Mouse (Mus musculus) kidney, adult 2 months (tissue): ENCODE data around the gene Slc22a18.

Experiments
- CTCF ChIP-seq: fragments of 200-500 bp; conservative IDR thresholded peaks from 2 replicates; pipeline ENCODE4 v1.5.1; 2011; ENCODE audit warnings: low read depth, mild to moderate bottlenecking, control low read depth, low read length, moderate library complexity, mixed read lengths; ENCODE audit not compliant: insufficient read depth, insufficient read length
- POLR2A ChIP-seq: fragments of 200-500 bp; IDR thresholded peaks from one replicate; pipeline ENCODE4 v1.6.1; 2011; ENCODE audit warnings: low read depth, low read length, control low read depth

GRCm38 (mm10) chr7:143480498-143480897 lies 7.0 kb downstream of the Slc22a18 start:
- peak; percentile 72 for TF ChIP-seq CTCF
- TF ChIP-seq POLR2A = no peak
